Mouse (Mus musculus) left cerebral cortex, adult 11 months (tissue): ENCODE results near the gene Pithd1.
"Not testable (repeated sequence)": the region's sequence is repeated elsewhere in the genome, so short reads cannot be mapped to it uniquely, and the experiment has no call there.

ENCODE experiments used
- DNase-seq: peaks from one replicate; pipeline ENCODE4 v3.0.0; 2022; ENCODE audit warnings: low spot score

The Pithd1 gene

GRCm38 (mm10) chr4:135961709-135962108 lies 25.4 kb downstream of the Pithd1 start:
- DNase-seq, result no peak

GRCm38 (mm10) chr4:135960717-135961116 lies 26.3 kb downstream of the Pithd1 start:
- peak; percentile 77 for DNase-seq

GRCm38 (mm10) chr4:135958354-135958753 lies 28.7 kb downstream of the Pithd1 start:
- DNase-seq, result no peak

DNA sequence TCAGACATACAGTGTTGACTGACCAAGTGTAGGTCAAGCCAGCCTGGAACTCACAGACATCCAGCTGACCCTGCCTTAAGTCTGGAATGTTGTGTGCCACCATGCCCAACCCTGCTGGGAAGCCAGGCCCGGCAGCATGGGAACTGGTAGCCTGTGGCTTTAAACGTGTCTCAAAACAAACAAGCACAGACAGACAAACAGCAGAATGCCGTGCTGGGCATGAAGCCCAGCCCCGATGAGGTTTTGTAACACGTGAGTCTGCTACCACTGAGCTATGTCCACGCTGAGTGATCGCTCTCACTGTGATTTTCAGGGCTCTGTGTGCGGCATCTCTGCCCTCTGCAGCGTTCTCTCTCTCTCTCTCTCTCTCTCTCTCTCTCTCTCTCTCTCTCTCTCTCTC lies 31.2 kb downstream of the Pithd1 start:
- no peak for DNase-seq

GRCm38 (mm10) chr4:135954241-135954640 lies 32.8 kb downstream of the Pithd1 start:
- DNase-seq, result no peak

DNA sequence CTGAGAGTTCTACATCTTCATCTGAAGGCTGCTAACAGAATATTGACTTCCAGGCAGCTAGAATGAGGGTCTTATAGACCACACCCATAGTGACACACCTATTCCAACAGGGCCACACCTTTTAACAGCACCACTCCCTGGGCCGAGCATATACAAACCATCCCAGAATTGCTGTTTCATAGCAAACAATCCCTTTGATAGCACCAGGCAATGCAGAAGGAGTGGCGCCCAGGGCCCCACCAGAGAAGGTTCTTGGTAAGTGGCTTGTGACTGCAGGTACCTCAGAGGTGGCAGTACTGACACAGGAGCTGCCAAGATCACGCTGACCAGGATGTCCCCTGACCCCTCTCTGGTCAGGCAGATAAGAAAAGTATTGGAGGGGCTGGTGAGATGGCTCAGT lies 33.9 kb downstream of the Pithd1 start:
- DNase-seq, result no peak

DNA sequence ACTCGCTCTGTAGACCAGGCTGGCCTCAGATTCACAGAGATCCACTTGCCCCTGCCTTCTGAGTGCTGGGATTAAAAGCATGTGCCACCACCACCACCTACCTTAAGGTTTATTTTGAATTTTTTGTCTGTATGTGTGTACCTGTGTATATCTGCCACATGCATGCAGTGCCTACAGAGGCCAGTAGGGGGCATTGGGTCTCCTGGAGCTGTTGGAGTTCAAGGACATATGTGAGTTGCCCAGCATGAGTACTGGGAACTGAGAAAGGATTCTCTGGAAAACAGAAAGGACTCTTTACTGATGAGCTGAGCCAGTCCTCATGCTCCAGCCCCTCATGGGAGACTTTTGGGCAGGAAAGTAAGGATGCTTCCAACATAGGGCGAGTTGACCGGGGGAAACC lies 35.6 kb downstream of the Pithd1 start:
- DNase-seq, result no peak

GRCm38 (mm10) chr4:135950365-135950764 lies 36.7 kb downstream of the Pithd1 start:
- DNase-seq, result no peak

DNA sequence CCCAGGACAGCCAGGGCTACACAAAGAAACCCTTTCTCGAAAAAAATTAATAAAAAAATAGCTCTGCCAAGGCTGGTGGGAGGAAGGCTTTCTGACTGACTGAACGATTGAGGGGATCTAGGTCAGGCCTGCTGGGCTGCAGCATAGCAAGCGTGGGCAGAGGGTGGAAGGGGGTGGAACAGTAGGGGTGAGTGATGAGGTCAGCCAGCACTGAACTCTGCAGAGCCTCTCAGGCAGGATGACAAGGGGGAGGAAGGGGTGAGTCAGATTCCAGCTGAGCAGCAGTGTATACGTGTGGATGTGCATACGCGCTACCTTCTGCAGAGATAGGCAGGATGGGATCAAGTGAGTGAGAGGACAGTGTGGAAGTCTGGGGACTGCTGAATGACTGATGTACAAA lies 37.2 kb downstream of the Pithd1 start:
- no peak for DNase-seq

GRCm38 (mm10) chr4:135949475-135949874 lies 37.6 kb downstream of the Pithd1 start:
- no peak for DNase-seq

DNA sequence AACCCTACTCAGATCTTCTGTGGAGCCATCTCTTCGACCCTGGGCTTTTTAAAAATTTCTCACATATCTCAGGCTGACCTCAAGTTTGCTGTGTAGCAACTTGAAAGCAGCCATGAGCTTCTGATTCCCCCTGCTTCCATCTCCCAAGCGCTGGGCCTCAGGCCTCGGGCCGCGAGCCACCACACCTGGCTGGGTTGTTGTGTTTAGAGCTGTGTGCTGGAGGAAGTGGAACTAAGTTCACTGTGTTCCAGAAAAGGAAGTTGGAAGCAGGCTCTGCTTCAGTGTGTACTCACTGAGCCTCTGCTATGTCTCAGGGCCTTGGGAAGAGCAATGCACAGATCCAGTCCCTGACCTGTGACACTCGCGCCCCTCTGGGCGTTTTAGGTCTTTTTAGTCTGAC lies 38.9 kb downstream of the Pithd1 start:
- no peak for DNase-seq

- DNase-seq, result no peak
Observed at GRCm38 (mm10) chr4:135946659-135947301, 40.3 kb downstream of the Pithd1 start.

- peak; percentile 87 for DNase-seq
Observed at GRCm38 (mm10) chr4:135946278-135946658, 40.8 kb downstream of the Pithd1 start, which contains the start of gene Hmgcl. Gene Hmgcl (plus strand): TSS chr4:135946448.

- no peak for DNase-seq
Observed at GRCm38 (mm10) chr4:135945706-135946105, 41.4 kb downstream of the Pithd1 start.

DNA sequence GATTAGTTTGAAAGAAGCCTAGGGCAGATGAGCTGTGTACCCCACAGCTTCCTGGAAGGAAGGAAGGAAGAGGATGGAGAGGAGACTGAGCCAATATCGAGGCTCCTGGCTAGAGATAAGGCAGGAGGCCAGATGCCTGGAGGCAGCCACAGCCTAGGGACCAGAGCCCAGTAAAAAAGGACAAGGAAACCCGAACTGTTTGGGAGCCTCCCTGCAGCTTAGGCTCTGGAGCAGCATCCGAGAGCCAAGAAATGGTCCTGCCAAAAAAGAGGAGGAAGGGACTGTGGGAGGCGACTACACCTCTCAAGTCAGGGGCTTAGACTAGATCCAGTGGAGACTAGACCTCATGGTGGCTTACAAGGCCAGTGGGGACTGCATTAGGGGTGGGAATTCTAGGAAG lies 43.7 kb downstream of the Pithd1 start:
- DNase-seq, result no peak

GRCm38 (mm10) chr4:135942193-135942592 lies 44.9 kb downstream of the Pithd1 start:
- DNase-seq, result no peak

DNA sequence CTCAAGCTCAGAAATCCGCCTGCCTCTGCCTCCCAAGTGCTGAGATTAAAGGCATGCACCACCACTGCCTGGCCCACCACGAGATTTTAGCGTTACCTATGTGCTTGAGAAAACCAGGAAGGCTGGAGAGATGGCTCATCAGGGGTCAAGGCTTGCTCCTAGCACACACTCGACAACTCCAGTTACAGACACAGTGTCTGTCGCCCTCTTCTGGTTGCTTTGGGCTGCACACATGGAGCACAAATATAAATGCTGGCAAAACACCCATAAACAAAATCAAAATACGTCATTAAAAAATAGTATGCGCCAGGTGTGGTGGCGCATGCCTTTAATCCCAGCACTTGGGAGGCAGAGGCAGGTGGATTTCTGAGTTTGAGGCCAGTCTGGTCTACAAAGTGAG lies 46.0 kb downstream of the Pithd1 start:
- not testable (repeated sequence) for DNase-seq

GRCm38 (mm10) chr4:135938858-135939257 lies 48.2 kb downstream of the Pithd1 start:
- no peak for DNase-seq

- no peak for DNase-seq
Observed at GRCm38 (mm10) chr4:135935502-135935901, 51.6 kb downstream of the Pithd1 start.

DNA sequence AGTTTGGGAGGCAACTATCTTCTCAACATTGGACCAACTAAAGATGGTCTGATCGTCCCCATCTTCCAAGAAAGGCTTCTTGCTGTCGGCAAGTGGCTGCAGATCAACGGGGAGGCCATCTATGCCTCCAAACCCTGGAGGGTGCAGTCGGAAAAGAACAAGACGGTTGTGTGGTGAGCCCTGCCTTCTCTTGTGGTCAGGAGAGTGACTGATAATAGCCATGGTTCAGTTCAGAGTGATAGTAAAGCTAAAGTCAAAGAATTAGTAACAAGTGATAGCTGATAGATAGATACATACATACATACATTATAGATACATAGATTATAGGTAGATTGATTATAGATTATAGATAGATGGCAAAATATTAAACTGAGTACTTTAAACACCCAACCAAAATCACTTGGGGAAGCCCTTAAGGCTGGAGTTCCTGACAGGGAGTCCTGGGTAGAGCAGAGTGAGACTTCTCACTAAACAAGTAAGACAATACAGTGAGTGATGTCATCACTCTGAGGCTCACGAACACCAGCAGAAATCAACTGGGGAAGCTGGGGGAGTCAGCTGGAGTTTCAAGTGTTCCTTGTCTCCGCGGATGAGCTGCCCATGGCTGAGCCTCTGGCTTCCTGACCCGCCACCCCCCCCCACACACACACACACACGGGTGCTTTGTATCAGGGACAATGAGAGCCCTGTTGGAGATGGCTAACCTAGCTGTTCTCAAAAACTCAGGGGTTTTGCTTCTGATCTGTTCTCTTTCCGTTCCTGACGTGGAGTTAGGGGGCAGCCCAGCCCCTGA lies 52.2 kb downstream of the Pithd1 start:
- no peak for DNase-seq

DNA sequence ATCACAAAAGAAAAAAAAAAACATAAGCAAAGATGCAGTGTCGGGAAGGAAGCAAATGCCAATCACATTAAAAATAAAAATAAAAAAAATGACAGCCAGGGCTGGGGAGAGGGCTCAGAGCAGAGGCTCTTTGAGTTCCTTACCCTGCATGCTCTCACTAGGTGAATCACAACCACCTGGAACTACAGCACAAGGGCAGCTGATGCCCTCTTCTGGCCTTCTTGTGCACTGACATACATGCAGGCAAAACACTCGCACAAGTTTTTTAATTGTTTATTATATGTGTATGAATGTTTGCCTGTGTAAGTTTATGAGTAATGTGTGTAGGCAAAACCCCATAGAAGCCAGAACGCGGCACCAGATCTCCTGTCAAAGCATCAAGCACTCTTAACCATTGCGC lies 55.2 kb downstream of the Pithd1 start:
- DNase-seq, result no peak

- DNase-seq, result no peak
Observed at GRCm38 (mm10) chr4:135930239-135930638, 56.8 kb downstream of the Pithd1 start.

- no peak for DNase-seq
Observed at GRCm38 (mm10) chr4:135929828-135930227, 57.2 kb downstream of the Pithd1 start.

DNA sequence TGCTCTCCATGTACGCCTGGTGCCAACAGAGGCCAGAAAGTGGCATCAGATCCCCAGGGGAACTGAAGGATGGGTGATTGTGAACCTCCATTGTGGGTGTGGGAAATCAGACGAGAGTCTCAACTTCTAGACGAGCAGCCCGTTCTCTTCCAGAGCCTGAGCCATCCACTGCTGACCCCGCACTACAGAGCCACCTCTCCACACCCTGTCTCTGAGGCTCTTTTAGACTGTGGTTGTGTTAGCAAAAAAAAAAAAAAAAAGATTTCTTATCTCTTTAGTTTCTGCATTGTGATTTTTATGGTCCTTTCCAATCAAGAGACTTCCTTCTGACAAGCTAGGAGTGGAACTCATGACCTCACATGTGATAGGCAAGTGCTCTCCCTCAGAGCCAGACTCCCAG lies 57.7 kb downstream of the Pithd1 start:
- DNase-seq, result no peak
